Mouse (Mus musculus): Measurements from ENCODE around the gene Ccnd1. TPM values are rescaled to one million over a fixed set of nuclear protein-coding genes. Genes with fewer than 3 reads are reported as not detected.
"Not testable (repeated sequence)": the region's sequence is repeated elsewhere in the genome, so short reads cannot be mapped to it uniquely, and the experiment has no call there.

Ccnd1 gene
- total RNA-seq, 4 experiments from 2014 or later, result 38.1 to 47.4 (median 43.6) TPM

DNA sequence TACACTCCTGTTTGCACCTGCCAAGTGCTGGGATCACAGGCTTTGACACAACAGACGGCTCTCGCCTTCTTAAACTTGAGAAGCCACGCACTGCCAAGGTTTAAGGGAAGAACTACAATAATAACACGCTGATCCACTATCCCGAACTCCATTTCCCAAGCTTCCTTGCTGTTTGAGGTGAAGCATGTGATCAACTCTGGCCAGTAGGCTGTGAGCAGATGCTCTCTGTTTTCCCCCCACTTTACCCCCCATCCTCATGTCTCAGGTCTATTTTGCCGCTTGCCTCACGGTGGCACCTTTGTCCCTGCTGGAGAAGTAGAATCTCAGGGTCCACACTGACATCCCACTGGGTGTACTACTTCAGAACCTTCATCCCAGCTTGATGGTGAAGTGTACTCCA is 31.0 kb downstream of the Ccnd1 start:
- DNase-seq (ENCODE audit: low spot score in 2 of 2), result no peak

DNA sequence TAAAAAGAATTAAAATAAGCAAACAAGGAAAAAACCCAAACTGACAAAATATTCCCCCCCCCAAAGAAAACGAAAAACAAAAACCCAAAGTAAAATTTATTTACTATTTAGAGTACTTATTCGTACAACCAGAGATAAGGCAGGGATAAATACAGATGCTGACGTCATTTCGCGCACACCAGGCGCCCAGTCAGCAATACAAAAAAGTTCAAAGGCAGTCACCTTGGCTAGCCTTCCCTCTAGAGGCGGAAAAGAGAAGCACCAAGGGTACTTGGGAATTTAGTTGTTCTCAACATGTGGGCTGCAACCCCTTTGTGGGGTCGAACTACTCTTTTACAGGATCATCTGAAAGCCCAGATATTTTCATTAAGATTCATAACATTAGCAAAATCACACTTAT is 31.9 kb downstream of the Ccnd1 start:
- no peak for DNase-seq (ENCODE audit: low spot score in 2 of 2)

DNA sequence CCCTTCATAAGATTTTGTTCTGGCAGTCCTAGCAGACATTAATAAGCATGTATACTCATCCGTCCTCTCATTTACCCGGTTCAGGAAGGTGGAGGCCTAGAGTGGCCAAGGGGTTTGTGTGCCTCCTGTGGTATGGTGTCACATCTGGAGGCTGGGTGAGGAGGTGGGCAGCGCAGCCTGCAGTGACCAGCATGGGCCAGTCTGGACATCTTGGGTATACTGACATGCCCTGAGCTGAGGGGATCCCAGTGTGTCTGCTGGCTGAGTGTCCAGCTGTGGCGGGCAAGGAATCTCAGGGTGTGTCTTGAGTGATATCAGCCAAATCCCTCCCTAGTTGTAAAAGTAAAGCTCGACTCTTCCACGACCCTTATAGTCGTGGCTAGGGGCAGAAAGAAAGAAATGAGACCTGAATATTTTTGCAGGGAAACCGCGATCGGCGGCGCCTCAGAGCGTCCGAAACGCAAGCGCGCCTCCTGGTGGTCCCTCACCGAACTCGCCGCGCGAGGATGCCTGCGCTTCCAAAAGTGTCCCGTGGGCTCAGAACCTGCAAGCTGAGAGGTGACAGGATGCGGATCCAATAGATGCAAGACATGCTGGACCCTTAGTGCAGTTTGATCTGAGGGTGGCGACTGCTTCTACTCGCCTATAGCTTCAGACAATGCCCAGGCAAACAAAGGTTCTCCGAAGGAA is 32.9 kb downstream of the Ccnd1 start:
- DNase-seq (ENCODE audit: low spot score in 2 of 2), result peak in 1 of 2 experiments; percentile 42

GRCm38 (mm10) chr7:144905514-144905913 is 34.2 kb downstream of the Ccnd1 start:
- not testable (repeated sequence) for DNase-seq (ENCODE audit: low spot score in 2 of 2)

GRCm38 (mm10) chr7:144898506-144898905 is 41.2 kb downstream of the Ccnd1 start:
- DNase-seq (ENCODE audit: low spot score in 2 of 2), result no peak

GRCm38 (mm10) chr7:144896294-144897218 is 43.2 kb downstream of the Ccnd1 start, which contains the start of gene Fgf15:
TSS of gene Fgf15 (plus strand) at chr7:144896531.
- DNase-seq (ENCODE audit: low spot score in 2 of 2), result no peak

DNA sequence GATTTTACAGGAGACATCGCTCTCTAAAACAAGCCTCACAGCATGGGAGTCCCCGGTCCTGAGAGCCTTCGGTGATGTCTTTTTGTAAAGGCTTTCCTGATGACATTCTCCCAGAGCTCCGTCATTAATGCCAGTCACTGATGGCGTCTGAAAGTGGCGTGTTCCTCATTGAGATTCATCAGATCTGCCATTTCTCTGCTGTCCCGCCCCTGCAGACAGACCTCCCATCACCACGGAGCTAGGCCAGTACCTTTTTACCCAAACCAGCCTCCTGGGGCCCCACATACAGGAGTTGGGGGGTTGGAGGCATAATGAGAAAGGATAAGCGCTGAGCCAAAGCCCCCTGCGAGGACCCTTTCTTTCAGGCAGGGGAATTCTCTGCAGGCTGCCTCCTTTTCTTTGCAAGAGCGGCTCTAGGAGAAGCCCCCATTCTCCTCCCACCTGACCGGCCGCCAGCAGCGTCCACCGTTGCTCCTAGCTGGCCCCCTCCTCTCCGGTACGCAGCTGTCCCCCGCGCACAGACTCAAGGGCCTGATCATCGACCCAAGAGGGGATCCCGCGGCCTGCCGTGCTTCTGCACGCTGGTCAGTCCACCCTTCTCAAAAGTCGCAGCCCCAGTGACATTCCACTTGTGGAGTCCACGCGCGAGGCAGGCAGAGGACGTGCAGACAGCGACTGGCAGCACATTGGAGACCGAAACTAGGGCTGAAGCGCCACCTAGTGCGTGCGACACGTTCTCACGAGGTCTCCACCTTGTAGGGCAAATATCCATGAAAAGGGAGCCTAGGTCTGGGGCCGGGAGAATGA is 44.2 kb downstream of the Ccnd1 start:
- DNase-seq (ENCODE audit: low spot score in 2 of 2), result peak; percentile 38 to 53

GRCm38 (mm10) chr7:144894706-144895105 is 45.0 kb downstream of the Ccnd1 start:
- no peak for DNase-seq (ENCODE audit: low spot score in 2 of 2)

DNA sequence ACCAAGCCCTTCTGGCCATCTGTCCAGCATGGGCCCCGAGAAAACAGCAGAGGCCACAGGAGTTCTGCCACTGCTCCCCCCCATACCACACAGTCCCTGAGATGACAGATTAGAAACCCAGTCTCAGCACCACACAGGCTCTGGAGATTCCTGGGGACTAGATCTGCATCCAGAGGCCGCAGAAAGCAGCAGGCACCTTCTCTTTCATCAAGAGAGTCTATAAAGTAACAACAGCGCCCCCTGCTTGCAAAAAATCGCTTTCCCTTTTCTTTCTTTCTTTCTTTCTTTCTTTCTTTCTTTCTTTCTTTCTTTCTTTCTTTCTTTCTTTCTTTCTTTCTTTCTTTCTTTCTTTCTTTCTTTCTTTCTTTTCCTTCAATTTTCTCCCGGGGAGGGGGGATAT is 45.5 kb downstream of the Ccnd1 start:
- no peak for DNase-seq (ENCODE audit: low spot score in 2 of 2)

DNA sequence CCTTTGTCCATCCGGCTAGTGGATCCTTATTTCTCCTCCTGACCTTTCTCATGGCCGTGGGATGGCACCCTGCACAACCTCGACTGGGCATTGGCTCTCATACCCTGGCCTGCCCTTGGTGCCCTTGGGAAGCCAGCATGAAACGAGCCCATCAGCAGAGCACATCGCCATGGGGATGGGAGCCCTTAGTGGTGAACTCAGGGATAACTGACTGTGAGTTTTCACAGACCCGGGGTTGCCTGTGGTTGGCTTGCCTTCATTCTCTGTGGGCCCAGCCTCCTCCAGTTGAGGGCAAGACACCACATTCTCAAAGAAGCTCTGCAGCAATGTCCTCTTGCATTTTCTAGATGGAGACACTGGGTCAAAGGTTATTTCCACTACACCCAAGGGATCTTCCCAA is 47.4 kb downstream of the Ccnd1 start:
- no peak for DNase-seq (ENCODE audit: low spot score in 2 of 2)

GRCm38 (mm10) chr7:144891863-144892262 is 47.9 kb downstream of the Ccnd1 start:
- DNase-seq (ENCODE audit: low spot score in 2 of 2), result no peak

DNA sequence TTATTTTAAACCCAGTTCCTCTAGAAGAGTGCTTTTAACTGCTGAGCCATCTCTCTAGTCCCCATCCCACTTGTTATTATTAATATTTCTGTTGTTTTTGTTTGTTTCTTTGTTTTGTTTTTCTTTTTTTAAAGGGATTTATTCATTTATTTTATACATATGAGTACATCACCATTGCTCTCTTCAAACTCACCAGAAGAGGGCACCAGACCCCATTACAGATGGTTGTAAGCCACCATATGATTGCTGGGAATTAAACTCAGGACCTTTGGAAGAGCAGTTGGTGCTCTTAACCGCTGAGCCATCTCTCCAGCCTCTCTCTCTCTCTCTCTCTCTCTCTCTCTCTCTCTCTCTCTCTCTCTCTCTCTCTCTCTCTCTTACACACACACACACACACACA is 49.1 kb downstream of the Ccnd1 start:
- not testable (repeated sequence) for DNase-seq (ENCODE audit: low spot score in 2 of 2)

DNA sequence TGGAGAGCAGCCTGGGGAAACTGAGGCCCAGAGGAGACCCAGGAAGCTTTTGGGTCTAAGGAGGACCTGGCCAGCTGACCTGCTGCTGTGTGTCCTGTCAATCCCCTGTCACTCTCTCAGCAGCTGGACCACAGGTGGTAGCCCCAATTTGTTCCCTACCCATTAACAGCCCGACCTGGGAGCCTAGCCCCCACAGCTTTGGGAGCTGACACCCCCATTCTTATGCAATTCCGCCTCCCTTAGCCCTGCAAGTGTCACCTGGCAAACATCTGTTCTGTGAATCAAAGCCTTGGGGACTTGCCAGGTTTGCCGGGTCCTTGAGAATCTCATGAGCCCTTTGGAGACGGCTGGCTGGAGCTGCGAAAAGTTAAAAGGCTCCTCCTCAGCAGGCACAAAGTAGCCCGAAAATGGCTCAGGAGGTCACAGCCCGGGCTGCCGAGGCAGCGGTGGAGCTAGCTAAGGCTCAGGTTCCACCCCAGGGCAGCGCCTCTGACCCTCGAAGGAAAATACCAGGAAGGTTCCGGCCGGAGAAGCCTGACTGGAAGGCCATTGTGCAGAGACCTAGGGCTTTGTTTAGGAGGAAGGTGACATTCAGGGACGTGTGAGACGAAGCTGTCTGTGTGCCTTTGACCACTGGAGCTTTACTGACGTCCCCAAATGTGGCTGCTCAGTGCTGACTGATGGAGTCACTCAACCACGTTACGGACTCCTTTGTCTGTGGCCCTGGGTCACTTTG is 51.0 kb downstream of the Ccnd1 start:
- DNase-seq (ENCODE audit: low spot score in 2 of 2), result no peak

GRCm38 (mm10) chr7:144887672-144888071 is 52.1 kb downstream of the Ccnd1 start:
- DNase-seq (ENCODE audit: low spot score in 2 of 2), result no peak

DNA sequence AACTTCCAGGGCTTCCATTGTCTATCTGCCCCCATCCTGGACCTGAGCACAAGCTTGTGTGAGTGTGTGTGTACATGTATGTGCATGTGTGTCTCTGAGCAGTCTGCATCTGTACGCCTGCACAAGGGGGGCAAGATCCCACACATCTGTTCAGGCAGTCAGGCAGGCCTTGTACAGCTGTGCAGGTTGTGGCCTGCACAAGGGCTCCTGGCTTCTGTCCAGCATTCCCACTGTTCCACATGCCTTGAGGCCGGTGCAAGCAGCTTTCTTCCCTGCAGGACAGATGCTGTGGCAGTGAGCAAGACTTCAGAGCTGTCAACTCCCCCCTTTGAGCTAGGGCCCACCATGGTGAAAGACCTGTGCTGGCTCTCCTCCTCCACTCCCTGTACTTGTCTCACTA is 56.6 kb downstream of the Ccnd1 start:
- no peak for DNase-seq (ENCODE audit: low spot score in 2 of 2)

Other genes starting within 250 kb of the Ccnd1 start
- gene Ano1, start 188.0 kb downstream of the Ccnd1 start, total RNA-seq (2022), result 1 to 10 TPM; 3.6 to 5.7 (median 4.2) TPM
- gene Fgf3, start 101.8 kb downstream of the Ccnd1 start, total RNA-seq (2022), result 1 to 10 TPM; 1.0 to 1.9 (median 1.4) TPM
- gene Fgf4, start 92.6 kb downstream of the Ccnd1 start, total RNA-seq (2022), result not detected
- gene Fgf15, start 43.4 kb downstream of the Ccnd1 start, total RNA-seq (2022), result not detected
- 10 to 100 TPM; 23.4 to 30.7 (median 24.9) TPM for gene LTO1, start 24.8 kb downstream of the Ccnd1 start, total RNA-seq (2022)

Data from left cerebral cortex, adult 8-10 months (tissue).